Mouse (Mus musculus) embryonic fibroblast, embryonic 13.5 days (primary cell): ENCODE measurements around the gene Myo1d.

Source experiments
- CTCF ChIP-seq: IDR thresholded peaks from 2 replicates; pipeline ENCODE4 v1.5.1; 2011; ENCODE audit warnings: mild to moderate bottlenecking, control low read depth, low read length, moderate library complexity, borderline replicate concordance; ENCODE audit not compliant: insufficient read depth
- POLR2A ChIP-seq: IDR thresholded peaks from 2 replicates; pipeline ENCODE4 v1.6.1; 2011; ENCODE audit warnings: low read depth, mild to moderate bottlenecking, control low read depth, low read length, moderate library complexity

GRCm38 (mm10) chr11:80711336-80711735, 68.5 kb downstream of the Myo1d start:
- TF ChIP-seq CTCF = no peak
- no peak for TF ChIP-seq POLR2A
